Mouse (Mus musculus) myocyte (in vitro differentiated cells): ENCODE data around the gene Pygm. TPM values are rescaled to one million over a fixed set of nuclear protein-coding genes. Genes with fewer than 3 reads are reported as not detected.

ENCODE experiments used
- H3K27me3 ChIP-seq: one replicate; pipeline ENCODE4 v1.6.1; 2011; ENCODE audit not compliant: control insufficient read depth, insufficient read depth, insufficient read length
- H3K36me3 ChIP-seq: one replicate; pipeline ENCODE4 v1.6.1; 2011; ENCODE audit not compliant: control insufficient read depth, insufficient read depth
- H3K4me2 ChIP-seq: one replicate; pipeline ENCODE4 v1.6.1; 2011; ENCODE audit warnings: low read depth, control low read depth
- H3K4me3 ChIP-seq: one replicate; pipeline ENCODE4 v1.5.1; 2011; ENCODE audit warnings: mild to moderate bottlenecking, control low read depth, moderate library complexity
- H3K79me2 ChIP-seq: one replicate; pipeline ENCODE4 v1.6.1; 2011; ENCODE audit not compliant: control insufficient read depth, insufficient read depth
- H3ac ChIP-seq: one replicate; pipeline ENCODE4 v1.6.1; 2011; ENCODE audit not compliant: control insufficient read depth, insufficient read length
- CEBPB ChIP-seq: IDR thresholded peaks from 2 replicates; pipeline ENCODE4 v1.6.1; 2011; ENCODE audit warnings: mild to moderate bottlenecking, moderate library complexity; ENCODE audit not compliant: poor library complexity, insufficient read depth, severe bottlenecking
- E2F4 ChIP-seq: IDR thresholded peaks from one replicate; pipeline ENCODE4 v1.6.1; 2011; ENCODE audit warnings: mild to moderate bottlenecking, control low read depth, moderate library complexity; ENCODE audit not compliant: insufficient read depth
- MAX ChIP-seq: IDR thresholded peaks from one replicate; pipeline ENCODE4 v1.6.1; 2011; ENCODE audit warnings: low read depth, mild to moderate bottlenecking, control low read depth
- MYOD1 ChIP-seq, 3 experiments: IDR thresholded peaks; one replicate each; pipeline ENCODE4 v1.6.1; 2011; ENCODE audit warnings: control low read depth in 2 of 3, low read depth in 2 of 3, mild to moderate bottlenecking in 2 of 3, moderate library complexity in 1 of 3; ENCODE audit not compliant: insufficient read length in 2 of 3, control insufficient read depth in 1 of 3
- MYOG ChIP-seq, 3 experiments: IDR thresholded peaks; one replicate each; pipeline ENCODE4 v1.6.1; 2011; ENCODE audit warnings: control low read depth in 2 of 3, low read depth in 2 of 3, mild to moderate bottlenecking in 2 of 3; ENCODE audit not compliant: insufficient read length in 2 of 3, control insufficient read depth in 1 of 3, insufficient read depth in 1 of 3
- POLR2A ChIP-seq: IDR thresholded peaks from one replicate; pipeline ENCODE4 v1.6.1; 2011; ENCODE audit warnings: low read depth, mild to moderate bottlenecking, control low read depth, moderate library complexity; ENCODE audit not compliant: insufficient read length
- POLR2AphosphoS2 ChIP-seq: IDR thresholded peaks from one replicate; pipeline ENCODE4 v1.6.1; 2011; ENCODE audit warnings: low read depth, control low read depth; ENCODE audit not compliant: insufficient read length
- REST ChIP-seq: IDR thresholded peaks from one replicate; pipeline ENCODE4 v1.6.1; 2011; ENCODE audit warnings: mild to moderate bottlenecking, control low read depth, moderate library complexity; ENCODE audit not compliant: insufficient read depth, insufficient read length
- SRF ChIP-seq: IDR thresholded peaks from one replicate; pipeline ENCODE4 v1.6.1; 2011; ENCODE audit warnings: low read depth; ENCODE audit not compliant: control insufficient read depth, insufficient read length
- TCF12 ChIP-seq: IDR thresholded peaks from one replicate; pipeline ENCODE4 v1.6.1; 2011; ENCODE audit warnings: mild to moderate bottlenecking, control low read depth; ENCODE audit not compliant: poor library complexity, insufficient read depth, severe bottlenecking
- TCF3 ChIP-seq: IDR thresholded peaks from one replicate; pipeline ENCODE4 v1.6.1; 2011; ENCODE audit warnings: low read depth, control low read depth; ENCODE audit not compliant: insufficient read length
- USF1 ChIP-seq: IDR thresholded peaks from one replicate; pipeline ENCODE4 v1.6.1; 2011; ENCODE audit warnings: low read depth, mild to moderate bottlenecking, control low read depth, moderate library complexity
- polyA plus RNA-seq: library from polyadenylated mRNA; unstranded; fragments of >200 nt; fragmentation: generic; extraction: Trizol; gene quantifications from one replicate; pipeline ENCODE4 v1.2.1, GENCODE M21; 2012; ENCODE audit warnings: missing spikeins

Gene Pygm
- polyA plus RNA-seq, 1 experiment: 232 TPM

DNA sequence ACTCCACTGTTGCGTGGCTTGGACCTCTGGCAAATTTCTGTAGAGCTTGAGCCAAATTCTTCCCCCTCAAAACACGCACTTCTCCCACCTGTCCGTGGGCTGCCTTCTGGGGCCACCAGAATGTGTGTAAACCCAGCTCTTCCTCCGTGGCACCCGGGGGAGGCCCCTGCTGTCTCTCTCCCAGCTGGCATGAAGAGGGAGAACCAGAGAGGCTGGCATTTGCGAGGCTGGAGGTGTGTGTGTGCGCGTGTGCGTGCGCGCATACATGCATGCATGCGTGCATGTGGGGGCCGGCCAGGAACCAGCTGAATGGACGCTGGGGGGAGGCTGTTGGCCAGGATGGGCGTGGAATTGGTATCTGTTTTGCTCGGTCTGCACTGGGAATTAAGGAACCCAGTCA is 39.0 kb downstream of the Pygm start:
- peaks cover 67% of the 10 kb centered on the region for H3K27me3 ChIP-seq
- H3K4me3 ChIP-seq: no peak overlapping the region
- no peak overlapping the region for H3ac ChIP-seq
- H3K79me2 ChIP-seq: no peaks in the 10 kb centered on the region
- TF ChIP-seq MYOG (IDR thresholded peaks at IDR 0.05; ENCODE audit: control insufficient read depth in 1 of 3, insufficient read depth in 1 of 3, insufficient read length in 2 of 3, low read depth in 2 of 3): no peak
- no peak for TF ChIP-seq MAX
- TF ChIP-seq E2F4: no peak
- no peak for TF ChIP-seq POLR2AphosphoS2
- no peak for TF ChIP-seq USF1
- no peak for TF ChIP-seq SRF
- no peak for TF ChIP-seq MYOD1 (IDR thresholded peaks at IDR 0.05; ENCODE audit: control insufficient read depth in 1 of 3, insufficient read length in 2 of 3, low read depth in 2 of 3)
- TF ChIP-seq CEBPB: no peak
- no peak for TF ChIP-seq TCF3
- no peak for TF ChIP-seq POLR2A
- TF ChIP-seq TCF12: no peak
- TF ChIP-seq REST: no peak
- no peaks in the 10 kb centered on the region for H3K36me3 ChIP-seq
- H3K4me2 ChIP-seq: no peak overlapping the region

DNA sequence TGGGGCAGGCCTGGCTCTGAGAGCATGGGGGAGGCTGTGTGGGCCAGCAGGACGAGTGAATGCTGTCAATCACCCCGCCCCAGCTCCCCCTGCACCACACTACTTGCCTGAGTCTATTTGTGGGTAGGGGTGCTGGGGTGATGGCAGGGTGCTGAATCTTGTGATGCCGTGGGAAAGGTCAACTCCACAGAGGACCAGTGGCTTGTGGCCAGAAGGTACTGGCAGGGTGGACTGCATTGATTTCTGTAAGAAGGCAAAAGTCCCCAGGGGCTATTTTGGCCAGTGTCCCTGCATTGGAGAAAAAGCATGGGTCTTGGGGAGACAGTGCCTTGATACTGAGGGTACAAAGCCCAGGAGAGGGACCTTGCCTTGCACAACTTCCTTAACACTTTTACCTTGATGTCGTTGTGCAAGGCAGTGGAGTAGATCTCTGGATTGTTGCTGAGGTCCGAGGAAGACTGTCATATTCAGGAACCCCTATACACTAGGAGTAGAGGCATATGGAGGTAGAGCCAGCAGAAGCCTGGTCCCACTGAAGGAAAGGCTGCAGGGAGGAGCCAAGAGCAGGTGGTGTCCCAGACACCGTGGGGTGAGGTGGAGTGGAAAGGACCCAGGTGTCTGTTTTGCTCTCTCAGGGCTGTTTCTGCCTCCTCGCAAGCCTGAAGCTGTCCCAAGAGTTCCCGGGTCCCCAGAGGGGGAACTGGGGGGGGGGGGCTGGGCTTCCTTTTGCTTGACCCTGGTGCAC is 40.1 kb downstream of the Pygm start:
- H3K4me3 ChIP-seq: no peak overlapping the region
- no peaks in the 10 kb centered on the region for H3K79me2 ChIP-seq
- H3K4me2 ChIP-seq: no peak overlapping the region
- H3K27me3 ChIP-seq: peaks cover 67% of the 10 kb centered on the region
- H3K36me3 ChIP-seq: no peaks in the 10 kb centered on the region
- no peak overlapping the region for H3ac ChIP-seq
- TF ChIP-seq REST (no peak), MYOD1 (IDR thresholded peaks at IDR 0.05; ENCODE audit: control insufficient read depth in 1 of 3, insufficient read length in 2 of 3, low read depth in 2 of 3) (no peak), TCF12 (no peak), E2F4 (no peak), POLR2AphosphoS2 (no peak), MYOG (IDR thresholded peaks at IDR 0.05; ENCODE audit: control insufficient read depth in 1 of 3, insufficient read depth in 1 of 3, insufficient read length in 2 of 3, low read depth in 2 of 3) (no peak), POLR2A (no peak)

DNA sequence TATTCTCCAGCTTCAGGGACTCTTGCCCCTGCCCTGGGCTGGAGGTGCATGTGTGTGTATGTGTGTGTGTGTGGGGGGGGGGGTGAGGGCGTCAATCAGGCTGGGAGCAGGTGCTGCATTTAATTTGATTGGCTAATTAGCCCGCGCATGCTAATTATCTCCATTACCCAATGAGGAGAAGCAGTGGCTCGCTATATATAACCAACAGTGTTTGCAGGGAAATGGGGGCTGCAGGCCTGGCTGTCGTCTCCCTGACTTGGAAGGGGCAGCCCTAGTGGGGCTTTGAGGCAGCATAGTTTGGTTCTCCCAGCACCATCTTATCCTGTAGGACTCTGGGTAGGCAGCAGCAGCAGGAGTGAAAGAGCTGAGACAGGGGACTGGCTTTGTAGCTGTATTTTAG is 41.4 kb downstream of the Pygm start:
- no peak overlapping the region for H3K4me3 ChIP-seq
- no peak overlapping the region for H3ac ChIP-seq
- H3K27me3 ChIP-seq: peaks cover 67% of the 10 kb centered on the region
- H3K36me3 ChIP-seq: no peaks in the 10 kb centered on the region
- TF ChIP-seq CEBPB (no peak), POLR2A (no peak), MYOD1 (IDR thresholded peaks at IDR 0.05; ENCODE audit: control insufficient read depth in 1 of 3, insufficient read length in 2 of 3, low read depth in 2 of 3) (no peak), USF1 (no peak), TCF12 (no peak), SRF (no peak), MAX (no peak)
- no peaks in the 10 kb centered on the region for H3K79me2 ChIP-seq
- H3K4me2 ChIP-seq: no peak overlapping the region

DNA sequence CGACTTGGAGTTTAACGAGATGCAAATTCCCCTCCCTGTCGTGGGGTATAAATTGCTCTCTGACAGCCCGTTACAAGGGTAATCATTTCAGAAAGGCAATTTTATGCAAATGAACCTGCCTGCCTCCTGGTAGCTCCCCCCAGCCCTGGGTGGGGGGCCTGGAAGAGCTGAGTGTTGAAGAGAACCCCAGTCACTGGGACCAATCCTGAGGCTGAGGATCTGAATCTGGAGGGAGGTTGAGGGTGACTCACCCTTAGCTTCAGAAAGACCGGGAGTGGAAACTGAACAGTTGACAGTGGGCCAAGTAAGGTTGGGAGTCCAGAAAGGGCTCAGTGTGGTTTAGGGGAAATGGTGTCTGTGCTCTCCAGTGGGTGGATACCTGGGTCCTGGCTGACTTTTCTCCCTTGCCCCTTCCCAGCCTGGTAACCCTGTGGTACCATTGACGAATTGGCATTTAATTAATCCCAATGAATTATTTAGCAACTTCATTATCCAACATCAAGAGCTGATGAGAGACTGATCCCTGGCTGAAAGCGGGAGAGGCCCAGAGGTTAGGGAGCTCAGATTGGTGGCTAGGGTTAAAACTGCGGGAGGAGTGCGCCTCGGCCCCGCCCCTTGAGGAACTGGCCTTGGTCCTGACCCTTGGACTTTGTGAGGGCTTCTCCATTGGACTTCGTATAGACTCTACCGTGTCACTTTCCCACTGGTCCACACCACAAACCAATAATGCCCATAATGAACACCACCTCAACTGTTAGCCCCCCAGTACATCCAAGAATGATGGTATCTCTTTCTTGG is 42.7 kb downstream of the Pygm start:
- no peak overlapping the region for H3K4me2 ChIP-seq
- no peaks in the 10 kb centered on the region for H3K36me3 ChIP-seq
- H3ac ChIP-seq: no peak overlapping the region
- no peak overlapping the region for H3K4me3 ChIP-seq
- H3K27me3 ChIP-seq: peaks cover 69% of the 10 kb centered on the region
- H3K79me2 ChIP-seq: no peaks in the 10 kb centered on the region
- TF ChIP-seq MAX (no peak), USF1 (no peak), MYOG (IDR thresholded peaks at IDR 0.05; ENCODE audit: control insufficient read depth in 1 of 3, insufficient read depth in 1 of 3, insufficient read length in 2 of 3, low read depth in 2 of 3) (no peak), TCF12 (no peak), SRF (no peak), TCF3 (no peak), REST (peak; percentile 80)
